Mouse (Mus musculus): ENCODE data around the gene Nr1d1. TPM values are rescaled to one million over a fixed set of nuclear protein-coding genes. Genes with fewer than 3 reads are reported as not detected.

Nr1d1 gene
- total and polyA plus RNA-seq, 3 experiments: 0.17 to 1.4 (median 0.25) TPM

GRCm38 (mm10) chr11:98788550-98789218, 13.6 kb upstream of the Nr1d1 start:
- Histone ChIP-seq H3K79me2 (replicated peaks; ENCODE audit: control insufficient read depth, extremely low read depth, insufficient read depth, poor library complexity, severe bottlenecking) (0 out of 2 replicates have a peak, but pooled peaks cover 3% of the 10 kb centered on the region), H3K4me1 (ENCODE audit: control insufficient read depth in 1 of 2, insufficient read depth in 2 of 2) (peaks cover 2 to 60% of the 10 kb centered on the region in 2 experiments), H3K4me3 (replicated peaks in 1 of 3; ENCODE audit: low read depth in 2 of 3, low read length in 2 of 3, poor library complexity in 1 of 3) (peak overlapping the region; percentile 66 to 78 (median 72)), H3K9me3 (replicated peaks; ENCODE audit: low read length) (no peaks in the 10 kb centered on the region), H3K9ac (ENCODE audit: insufficient read depth, low read depth) (peak overlapping the region; percentile 81), H3K27me3 (replicated peaks) (peaks cover 15% of the 10 kb centered on the region), H3K27ac (ENCODE audit: insufficient read depth, low read depth) (peak overlapping the region; percentile 58), H3K36me3 (replicated peaks in 1 of 2; ENCODE audit: control insufficient read depth in 1 of 2, insufficient read depth in 1 of 2, low read length in 1 of 2) (peaks cover 0 to 2% of the 10 kb centered on the region in 2 experiments), H3K4me2 (ENCODE audit: insufficient read depth, low read depth, poor library complexity, severe bottlenecking) (peak overlapping the region; percentile 94)
- peak; percentile 99 for DNase-seq (ENCODE audit: extremely low read depth)
- dilution Hi-C loops (cut with MboI; ENCODE audit: extremely low pct_ligation_motif_present, extremely low pct_unique_long_range_greater_than_20kb, low sequenced_read_pairs) (no loop called here), in situ Hi-C loops (cut with MboI; ENCODE audit: low pct_ligation_motif_present, low pct_unique_long_range_greater_than_20kb, low sequenced_read_pairs) (loop anchor here (5.0 to 10.0 kb wide), 2 partner anchors 64 to 91 kb away; partner anchors contain the start of gene Med24)
- TF ChIP-seq ZKSCAN1 (IDR thresholded peaks at IDR 0.05; ENCODE audit: borderline replicate concordance, low read depth, low read length): no peak
- TF ChIP-seq CHD1 (IDR thresholded peaks at IDR 0.05; ENCODE audit: low read depth, low read length): no peak
- TF ChIP-seq SMC3 (IDR thresholded peaks at IDR 0.05; ENCODE audit: low read depth, low read length): peak; percentile 92
- TF ChIP-seq MEF2A (IDR thresholded peaks at IDR 0.05; ENCODE audit: borderline replicate concordance, low read depth, low read length): peak; percentile 90
- TF ChIP-seq JUN (IDR thresholded peaks at IDR 0.05; ENCODE audit: insufficient read depth, low read depth, low read length): no peak; the same call in 1 of the 2 replicates
- TF ChIP-seq JUND (conservative IDR thresholded peaks at IDR 0.05; ENCODE audit: low read depth, low read length): peak; percentile 72
- peak; percentile 73; the same call in 1 of the 2 replicates for TF ChIP-seq POLR2AphosphoS2 (IDR thresholded peaks at IDR 0.05; ENCODE audit: low read depth, low read length)
- TF ChIP-seq MYC (IDR thresholded peaks at IDR 0.05; ENCODE audit: low read depth, low read length): peak; percentile 100
- TF ChIP-seq ZMIZ1 (IDR thresholded peaks at IDR 0.05; ENCODE audit: low read depth, low read length): peak; percentile 84
- TF ChIP-seq MAX (IDR thresholded peaks at IDR 0.05; ENCODE audit: low read length): peak; percentile 100
- TF ChIP-seq ZNF384 (IDR thresholded peaks at IDR 0.05; ENCODE audit: low read depth, low read length): peak; percentile 54; the same call in 1 of the 2 replicates
- TF ChIP-seq USF2 (conservative IDR thresholded peaks at IDR 0.05; ENCODE audit: low read depth, low read length): peak; percentile 83
- TF ChIP-seq ELF1 (IDR thresholded peaks at IDR 0.05; ENCODE audit: low read depth, low read length): peak; percentile 82
- no peak; the same call in 1 of the 2 replicates for TF ChIP-seq RCOR1 (conservative IDR thresholded peaks at IDR 0.05; ENCODE audit: low read depth, low read length)
- no peak for TF ChIP-seq PAX5 (IDR thresholded peaks at IDR 0.05; ENCODE audit: low read length)
- TF ChIP-seq NRF1 (IDR thresholded peaks at IDR 0.05; ENCODE audit: low read depth, low read length): peak; percentile 37; the same call in 1 of the 2 replicates
- no peak for TF ChIP-seq MAFK (IDR thresholded peaks at IDR 0.05; ENCODE audit: insufficient replicate concordance, low read length)
- peak; percentile 100 for TF ChIP-seq SIN3A (IDR thresholded peaks at IDR 0.05; ENCODE audit: low read length)
- TF ChIP-seq ZC3H11A (IDR thresholded peaks at IDR 0.05; ENCODE audit: low read depth, low read length): peak; percentile 74
- TF ChIP-seq POLR2A (IDR thresholded peaks at IDR 0.05; ENCODE audit: low read depth, low read length): peak; percentile 82
- peak; percentile 66 for TF ChIP-seq UBTF (IDR thresholded peaks at IDR 0.05; ENCODE audit: low read depth, low read length)
- peak; percentile 88 for TF ChIP-seq HCFC1 (IDR thresholded peaks at IDR 0.05; ENCODE audit: low read depth, low read length)
- peak; percentile 82; the same call in 1 of the 2 replicates for TF ChIP-seq KAT2A (IDR thresholded peaks at IDR 0.05; ENCODE audit: insufficient replicate concordance, low read length)
- peak; percentile 84 for TF ChIP-seq NELFE (IDR thresholded peaks at IDR 0.05; ENCODE audit: low read depth, low read length)
- peak; percentile 75 for TF ChIP-seq BHLHE40 (IDR thresholded peaks at IDR 0.05; ENCODE audit: low read depth, low read length)
- TF ChIP-seq TCF12 (IDR thresholded peaks at IDR 0.05; ENCODE audit: low read depth, low read length): peak; percentile 88
- TF ChIP-seq CHD2 (IDR thresholded peaks at IDR 0.05; ENCODE audit: low read length): peak; percentile 77
- 0 out of 2 replicates have a peak, but pooled peaks have one; percentile 59 for TF ChIP-seq TBP (conservative IDR thresholded peaks at IDR 0.05; ENCODE audit: low read depth, low read length)
- no peak; the same call in 1 of the 2 replicates for TF ChIP-seq EP300 (IDR thresholded peaks at IDR 0.05; ENCODE audit: low read length)
- peak; percentile 91 for TF ChIP-seq RAD21 (IDR thresholded peaks at IDR 0.05; ENCODE audit: low read depth, low read length)
- peak; percentile 45 to 99; a peak in 3 of 4 replicates for TF ChIP-seq CTCF (conservative IDR thresholded peaks at IDR 0.05 in 1 of 2, IDR thresholded peaks at IDR 0.05 in 1 of 2; ENCODE audit: low read depth in 2 of 2, low read length in 2 of 2)
- TF ChIP-seq MAZ (IDR thresholded peaks at IDR 0.05; ENCODE audit: low read depth, low read length): peak; percentile 93
- TF ChIP-seq IRF4 (IDR thresholded peaks at IDR 0.05; ENCODE audit: low read depth, low read length): peak; percentile 86
- TF ChIP-seq GABPA (IDR thresholded peaks at IDR 0.05; ENCODE audit: insufficient replicate concordance, low read depth, low read length): no peak; the same call in 1 of the 2 replicates
- peak; percentile 78; the same call in 1 of the 2 replicates for TF ChIP-seq E2F4 (IDR thresholded peaks at IDR 0.05; ENCODE audit: insufficient replicate concordance, low read depth, low read length)
- peak; percentile 100 for TF ChIP-seq MXI1 (IDR thresholded peaks at IDR 0.05; ENCODE audit: low read depth, low read length)
- TF ChIP-seq ETS1 (conservative IDR thresholded peaks at IDR 0.05; ENCODE audit: low read depth, low read length): peak; percentile 71
- TF ChIP-seq USF1 (IDR thresholded peaks at IDR 0.05; ENCODE audit: low read depth, low read length): peak; percentile 90
